Mouse (Mus musculus): Measurements from ENCODE around the gene Samd1. TPM values are rescaled to one million over a fixed set of nuclear protein-coding genes. Genes with fewer than 3 reads are reported as not detected.

Gene Samd1
- polyA plus RNA-seq, 1 experiment from 2014 or later: 17.9 TPM

- peak overlapping the region; percentile 70 for H3K4me2 ChIP-seq (replicated peaks; ENCODE audit: low read depth, low read length)
- H3K9me3 ChIP-seq (ENCODE audit: control insufficient read depth, low read length): no peaks in the 10 kb centered on the region
- 16% methylated on average over 12 of the region's 12 CpGs for WGBS
- ATAC-seq (ENCODE audit: low FRiP score, low TSS enrichment): no peak; the same call in 1 of the 2 replicates
- peak overlapping the region; percentile 92; the same call in 1 of the 2 replicates for H3K9ac ChIP-seq (ENCODE audit: low read depth, low read length)
- no peaks in the 10 kb centered on the region; the same call in 1 of the 2 replicates for H3K27me3 ChIP-seq (ENCODE audit: control insufficient read depth, insufficient read depth, low read length)
- peak overlapping the region; percentile 96 for H3K27ac ChIP-seq (ENCODE audit: low read depth, low read length)
- peaks cover 40% of the 10 kb centered on the region for H3K36me3 ChIP-seq (ENCODE audit: control insufficient read depth, insufficient read depth, low read length)
- H3K4me1 ChIP-seq (ENCODE audit: control insufficient read depth, insufficient read depth, low read length): peaks cover 20% of the 10 kb centered on the region
- H3K4me3 ChIP-seq (ENCODE audit: low read length): peak overlapping the region; percentile 81
Observed at GRCm38 (mm10) chr8:83995973-83996372, 1.5 kb upstream of the Samd1 start.

- no peaks in the 10 kb centered on the region; the same call in 1 of the 2 replicates for H3K27me3 ChIP-seq (ENCODE audit: control insufficient read depth, insufficient read depth, low read length)
- H3K9me3 ChIP-seq (ENCODE audit: control insufficient read depth, low read length): no peaks in the 10 kb centered on the region
- H3K4me1 ChIP-seq (ENCODE audit: control insufficient read depth, insufficient read depth, low read length): peaks cover 20% of the 10 kb centered on the region
- peak; percentile 85 for ATAC-seq (ENCODE audit: low FRiP score, low TSS enrichment)
- peak overlapping the region; percentile 92 for H3K9ac ChIP-seq (ENCODE audit: low read depth, low read length)
- H3K4me3 ChIP-seq (ENCODE audit: low read length): peak overlapping the region; percentile 81
- WGBS: under 1% methylated on average over 42 of the region's 103 CpGs
- peak overlapping the region; percentile 96 for H3K27ac ChIP-seq (ENCODE audit: low read depth, low read length)
- peak overlapping the region; percentile 70 for H3K4me2 ChIP-seq (replicated peaks; ENCODE audit: low read depth, low read length)
- peaks cover 34% of the 10 kb centered on the region for H3K36me3 ChIP-seq (ENCODE audit: control insufficient read depth, insufficient read depth, low read length)
Observed at GRCm38 (mm10) chr8:83996567-83997505, 636 bp upstream of the Samd1 start.

- Histone ChIP-seq H3K4me1 (ENCODE audit: control insufficient read depth, insufficient read depth, low read length) (peaks cover 20% of the 10 kb centered on the region), H3K27ac (ENCODE audit: low read depth, low read length) (peak overlapping the region; percentile 65), H3K9me3 (ENCODE audit: control insufficient read depth, low read length) (no peaks in the 10 kb centered on the region), H3K27me3 (ENCODE audit: control insufficient read depth, insufficient read depth, low read length) (no peaks in the 10 kb centered on the region; the same call in 1 of the 2 replicates), H3K36me3 (ENCODE audit: control insufficient read depth, insufficient read depth, low read length) (peaks cover 30% of the 10 kb centered on the region), H3K4me3 (ENCODE audit: low read length) (peak overlapping the region; percentile 81), H3K9ac (ENCODE audit: low read depth, low read length) (peak overlapping the region; percentile 92), H3K4me2 (replicated peaks; ENCODE audit: low read depth, low read length) (peak overlapping the region; percentile 84)
- WGBS: under 1% methylated on average over 75 of the region's 92 CpGs
- peak; percentile 7; the same call in 1 of the 2 replicates for ATAC-seq (ENCODE audit: low FRiP score, low TSS enrichment)
Observed at GRCm38 (mm10) chr8:83998231-83999056, 972 bp downstream of the Samd1 start.

- no peak for ATAC-seq (ENCODE audit: low FRiP score, low TSS enrichment)
Observed at GRCm38 (mm10) chr8:83999057-83999705, 1.7 kb downstream of the Samd1 start.

GRCm38 (mm10) chr8:83999825-84000224, 2.4 kb downstream of the Samd1 start:
- ATAC-seq (ENCODE audit: low FRiP score, low TSS enrichment): no peak
- no peak overlapping the region; the same call in none of the 2 replicates for H3K4me3 ChIP-seq (ENCODE audit: low read length)
- H3K4me1 ChIP-seq (ENCODE audit: control insufficient read depth, insufficient read depth, low read length): peaks cover 25% of the 10 kb centered on the region
- H3K9ac ChIP-seq (ENCODE audit: low read depth, low read length): no peak overlapping the region
- H3K36me3 ChIP-seq (ENCODE audit: control insufficient read depth, insufficient read depth, low read length): peaks cover 22% of the 10 kb centered on the region
- WGBS: 87% methylated on average over 2 of the region's 2 CpGs
- no peaks in the 10 kb centered on the region for H3K9me3 ChIP-seq (ENCODE audit: control insufficient read depth, low read length)
- H3K27ac ChIP-seq (ENCODE audit: low read depth, low read length): no peak overlapping the region
- H3K4me2 ChIP-seq (replicated peaks; ENCODE audit: low read depth, low read length): no peak overlapping the region
- no peaks in the 10 kb centered on the region; the same call in 1 of the 2 replicates for H3K27me3 ChIP-seq (ENCODE audit: control insufficient read depth, insufficient read depth, low read length)

More at GRCm38 (mm10) chr8:83999057-83999705, 1.7 kb downstream of the Samd1 start:
- Histone ChIP-seq H3K9me3 (ENCODE audit: control insufficient read depth, low read length) (no peaks in the 10 kb centered on the region), H3K27ac (ENCODE audit: low read depth, low read length) (no peak overlapping the region), H3K9ac (ENCODE audit: low read depth, low read length) (peak overlapping the region; percentile 92; the same call in 1 of the 2 replicates), H3K4me2 (replicated peaks; ENCODE audit: low read depth, low read length) (peak overlapping the region; percentile 84), H3K4me3 (ENCODE audit: low read length) (peak overlapping the region; percentile 81), H3K27me3 (ENCODE audit: control insufficient read depth, insufficient read depth, low read length) (no peaks in the 10 kb centered on the region; the same call in 1 of the 2 replicates), H3K36me3 (ENCODE audit: control insufficient read depth, insufficient read depth, low read length) (peaks cover 27% of the 10 kb centered on the region), H3K4me1 (ENCODE audit: control insufficient read depth, insufficient read depth, low read length) (peaks cover 22% of the 10 kb centered on the region)
- 59% methylated on average over 16 of the region's 16 CpGs for WGBS

GRCm38 (mm10) chr8:84001281-84002000, 4.0 kb downstream of the Samd1 start, which contains the start of gene 1700067K01Rik:
TSS of gene 1700067K01Rik (plus strand) at chr8:84001502.
- ATAC-seq (ENCODE audit: low FRiP score, low TSS enrichment): no peak
- 29% methylated on average over 61 of the region's 61 CpGs for WGBS
- H3K27me3 ChIP-seq (ENCODE audit: control insufficient read depth, insufficient read depth, low read length): no peaks in the 10 kb centered on the region; the same call in 1 of the 2 replicates
- H3K9me3 ChIP-seq (ENCODE audit: control insufficient read depth, low read length): no peaks in the 10 kb centered on the region
- H3K4me2 ChIP-seq (replicated peaks; ENCODE audit: low read depth, low read length): peak within 1 kb of the TSS; percentile 12; the same call in 1 of the 2 replicates
- peaks cover 21% of the 10 kb centered on the region for H3K4me1 ChIP-seq (ENCODE audit: control insufficient read depth, insufficient read depth, low read length)
- no peak within 1 kb of the TSS for H3K27ac ChIP-seq (ENCODE audit: low read depth, low read length)
- H3K9ac ChIP-seq (ENCODE audit: low read depth, low read length): peak within 1 kb of the TSS; percentile 15; the same call in 1 of the 2 replicates
- peaks cover 22% of the 10 kb centered on the region for H3K36me3 ChIP-seq (ENCODE audit: control insufficient read depth, insufficient read depth, low read length)
- no peak within 1 kb of the TSS for H3K4me3 ChIP-seq (ENCODE audit: low read length)

GRCm38 (mm10) chr8:84002957-84003611, 5.6 kb downstream of the Samd1 start:
- Histone ChIP-seq H3K9ac (ENCODE audit: low read depth, low read length) (no peak overlapping the region), H3K27me3 (ENCODE audit: control insufficient read depth, insufficient read depth, low read length) (no peaks in the 10 kb centered on the region; the same call in 1 of the 2 replicates), H3K9me3 (ENCODE audit: control insufficient read depth, low read length) (no peaks in the 10 kb centered on the region), H3K27ac (ENCODE audit: low read depth, low read length) (no peak overlapping the region), H3K4me2 (replicated peaks; ENCODE audit: low read depth, low read length) (no peak overlapping the region), H3K4me3 (ENCODE audit: low read length) (no peak overlapping the region), H3K36me3 (ENCODE audit: control insufficient read depth, insufficient read depth, low read length) (peaks cover 22% of the 10 kb centered on the region), H3K4me1 (ENCODE audit: control insufficient read depth, insufficient read depth, low read length) (peaks cover 21% of the 10 kb centered on the region)
- 65% methylated on average over 12 of the region's 12 CpGs for WGBS
- no peak for ATAC-seq (ENCODE audit: low FRiP score, low TSS enrichment)
